Mouse (Mus musculus) limb, embryonic 11.5 days (tissue): ENCODE data around the gene Armc10. TPM values are rescaled to one million over a fixed set of nuclear protein-coding genes. Genes with fewer than 3 reads are reported as not detected.
"Not testable (repeated sequence)": the region's sequence is repeated elsewhere in the genome, so short reads cannot be mapped to it uniquely, and the experiment has no call there.

Experiments used
- ATAC-seq: fragments of 200-750 bp; cut with Nextera tagmentation; 2 replicates; pipeline ENCODE4 v1.8.0; 2017; ENCODE audit warnings: low read depth; ENCODE audit not compliant: insufficient number of reproducible peaks, low FRiP score, low TSS enrichment
- DNase-seq: peaks from one replicate; pipeline ENCODE4 v3.0.0-alpha.2; 2015; ENCODE audit warnings: low spot score
- H3K27ac ChIP-seq: fragments of 300-500 bp; sonication (generic); replicated peaks from 2 replicates; pipeline ENCODE4 v1.5.1; 2014; ENCODE audit warnings: low read depth, mild to moderate bottlenecking, low read length
- H3K27me3 ChIP-seq: fragments of 300-500 bp; sonication (generic); 2 replicates; pipeline ENCODE4 v1.6.1; 2014; ENCODE audit warnings: mild to moderate bottlenecking, low read length, mixed read lengths; ENCODE audit not compliant: control insufficient read depth, insufficient read depth
- H3K36me3 ChIP-seq: fragments of 300-500 bp; sonication (generic); 2 replicates; pipeline ENCODE4 v1.6.1; 2014; ENCODE audit warnings: mild to moderate bottlenecking, low read length, moderate library complexity, mixed read lengths; ENCODE audit not compliant: control insufficient read depth, insufficient read depth
- H3K4me1 ChIP-seq: fragments of 300-500 bp; sonication (generic); 2 replicates; pipeline ENCODE4 v1.6.1; 2014; ENCODE audit warnings: low read length, mixed read lengths; ENCODE audit not compliant: control insufficient read depth, insufficient read depth
- H3K4me2 ChIP-seq: fragments of 300-500 bp; sonication (generic); 2 replicates; pipeline ENCODE4 v1.6.1; 2014; ENCODE audit warnings: low read depth, mild to moderate bottlenecking, moderate library complexity; ENCODE audit not compliant: severe bottlenecking
- H3K4me3 ChIP-seq: fragments of 300-500 bp; sonication (generic); 2 replicates; pipeline ENCODE4 v1.5.1; 2014; ENCODE audit warnings: low read depth, low read length
- H3K9ac ChIP-seq: fragments of 300-500 bp; sonication (generic); 2 replicates; pipeline ENCODE4 v1.6.1; 2014; ENCODE audit warnings: mild to moderate bottlenecking, low read length
- H3K9me3 ChIP-seq: fragments of 300-500 bp; sonication (generic); 2 replicates; pipeline ENCODE4 v1.6.1; 2016; ENCODE audit warnings: low read length; ENCODE audit not compliant: control insufficient read depth
- WGBS: fragments of 180-500 bp; shearing (Covaris S2); extraction: QIAGEN DNeasy Blood & Tissue Kit; methylation state at CpG from one replicate; pipeline ENCODE4 v1.1.7; 2014; 5-methylcytosine and 5-hydroxymethylcytosine counted together
- polyA plus RNA-seq: library from polyadenylated mRNA; unstranded; fragments of >200 nt; fragmentation: Nextera tagmentation; extraction: Ambion mirVana; gene quantifications from 2 replicates; pipeline ENCODE4 v1.2.1, GENCODE M21; 2014

Armc10 gene
- polyA plus RNA-seq, 1 experiment from 2014 or later, result 91.9 TPM

DNA sequence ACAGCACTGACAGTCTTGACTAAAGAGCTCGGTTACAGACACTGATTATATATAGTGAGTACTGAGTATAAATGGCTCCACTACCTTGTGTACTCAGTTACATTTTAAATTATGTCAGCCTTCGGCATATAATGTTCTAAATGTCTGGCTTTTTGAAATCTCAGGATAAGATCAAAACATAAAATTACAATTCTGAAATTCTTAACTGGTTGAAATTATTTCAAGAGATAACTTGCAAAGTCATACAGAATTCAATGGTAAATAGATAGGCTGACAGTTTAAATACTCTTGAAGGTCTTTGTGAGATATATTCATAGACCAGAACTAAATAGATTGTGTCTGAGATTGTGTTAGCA, 56.4 kb downstream of the Armc10 start:
- 61% methylated on average over 2 of the region's 2 CpGs for WGBS
- 0 out of 2 replicates have a peak overlapping the region, but pooled peaks have one; percentile 90 for H3K27ac ChIP-seq
- peak overlapping the region; percentile 73 for H3K4me3 ChIP-seq
- H3K9me3 ChIP-seq, result no peaks in the 10 kb centered on the region
- no peaks in the 10 kb centered on the region for H3K4me1 ChIP-seq
- peak overlapping the region; percentile 90 for H3K9ac ChIP-seq
- H3K4me2 ChIP-seq, result peak overlapping the region; percentile 65
- no peak for DNase-seq
- no peaks in the 10 kb centered on the region for H3K36me3 ChIP-seq
- ATAC-seq, result no peak
- no peaks in the 10 kb centered on the region for H3K27me3 ChIP-seq

GRCm38 (mm10) chr5:21702873-21703475, 57.4 kb downstream of the Armc10 start:
- Histone ChIP-seq H3K9ac (no peak overlapping the region), H3K4me3 (no peak overlapping the region), H3K4me1 (no peaks in the 10 kb centered on the region), H3K36me3 (no peaks in the 10 kb centered on the region), H3K9me3 (no peaks in the 10 kb centered on the region), H3K27me3 (no peaks in the 10 kb centered on the region), H3K4me2 (no peak overlapping the region), H3K27ac (no peak overlapping the region)
- DNase-seq (no peak), ATAC-seq (no peak)
- WGBS, result 90% methylated on average over 6 of the region's 6 CpGs

DNA sequence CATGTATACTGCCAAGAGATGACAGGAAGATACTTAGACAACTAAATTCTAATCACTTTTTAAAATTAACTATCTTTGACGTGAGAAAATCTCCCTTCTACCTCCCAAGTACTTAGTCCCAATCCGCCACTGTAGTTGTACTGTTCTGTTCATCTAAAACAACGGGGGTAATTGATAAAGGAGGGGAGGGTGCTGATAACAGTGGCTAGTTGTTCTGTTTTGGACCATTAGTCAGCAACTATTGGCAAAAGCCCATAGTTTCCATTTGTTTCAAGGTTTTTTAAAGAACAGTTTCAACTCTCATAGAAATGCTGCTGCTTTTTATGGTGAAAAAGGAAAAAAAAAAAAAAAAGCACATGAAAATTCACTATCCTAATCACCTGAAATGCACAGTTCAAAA, 58.1 kb downstream of the Armc10 start:
- Histone ChIP-seq H3K27me3 (no peaks in the 10 kb centered on the region), H3K4me2 (no peak overlapping the region), H3K4me1 (no peaks in the 10 kb centered on the region), H3K9me3 (no peaks in the 10 kb centered on the region), H3K27ac (no peak overlapping the region), H3K9ac (no peak overlapping the region), H3K4me3 (no peak overlapping the region), H3K36me3 (no peaks in the 10 kb centered on the region)
- DNase-seq (no peak), ATAC-seq (no peak)
- WGBS, result 88% methylated on average over 3 of the region's 3 CpGs

DNA sequence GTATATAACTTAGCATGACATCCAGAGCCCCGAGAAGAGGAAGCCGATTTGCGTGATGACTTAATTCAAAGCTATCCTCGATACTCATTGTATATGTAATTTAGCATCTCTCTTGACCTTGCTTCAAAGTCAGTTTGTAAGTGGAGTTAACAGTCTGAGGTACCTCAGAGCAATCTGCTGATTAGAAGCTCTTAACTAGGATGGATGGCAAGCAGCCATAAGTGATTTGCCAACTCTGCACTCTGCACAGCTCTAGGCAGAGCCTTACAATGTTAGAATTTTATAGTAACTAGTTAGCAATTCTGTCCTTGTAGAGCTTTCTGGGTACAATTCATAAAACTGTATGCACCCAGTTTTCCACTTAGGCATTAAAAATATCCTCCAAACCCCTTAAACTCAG, 60.9 kb downstream of the Armc10 start:
- Histone ChIP-seq H3K36me3 (no peaks in the 10 kb centered on the region), H3K4me2 (no peak overlapping the region)
- no peak for ATAC-seq

DNA sequence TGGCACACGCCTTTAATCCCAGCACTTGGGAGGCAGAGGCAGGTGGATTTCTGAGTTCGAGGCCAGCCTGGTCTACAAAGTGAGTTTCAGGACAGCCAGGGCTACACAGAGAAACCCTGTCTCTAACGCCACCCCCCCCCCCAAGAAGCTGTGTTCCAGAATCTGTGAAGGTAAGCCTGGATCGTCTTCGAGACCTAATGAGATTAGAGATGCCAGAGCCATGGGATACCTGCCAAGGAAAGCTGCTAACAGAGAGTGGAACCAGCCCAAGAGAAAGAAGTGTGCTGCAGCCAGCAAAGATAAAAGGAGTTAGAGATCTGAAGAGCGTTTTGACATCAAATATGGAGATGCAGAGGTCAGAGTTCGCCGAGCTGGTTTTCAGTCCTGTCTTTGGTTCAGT, 62.4 kb downstream of the Armc10 start:
- not testable (repeated sequence) for H3K9me3 ChIP-seq, H3K4me3 ChIP-seq, H3K4me1 ChIP-seq, H3K9ac ChIP-seq, H3K4me2 ChIP-seq, DNase-seq, H3K27me3 ChIP-seq, H3K27ac ChIP-seq, ATAC-seq, H3K36me3 ChIP-seq
- 90% methylated on average over 8 of the region's 8 CpGs for WGBS

More for the DNA sequence above, 60.9 kb downstream of the Armc10 start:
- WGBS, result 96% methylated on average over 4 of the region's 4 CpGs
- no peak for DNase-seq
- H3K27me3 ChIP-seq, result no peaks in the 10 kb centered on the region
- H3K4me1 ChIP-seq, result no peaks in the 10 kb centered on the region
- no peak overlapping the region for H3K4me3 ChIP-seq
- no peak overlapping the region for H3K27ac ChIP-seq
- H3K9me3 ChIP-seq, result no peaks in the 10 kb centered on the region
- H3K9ac ChIP-seq, result no peak overlapping the region

Other genes with a start within 250 kb of the Armc10 start
- gene Ccdc146, start 221.1 kb upstream of the Armc10 start, polyA plus RNA-seq, result not detected in 2 replicates
- gene Fam185a, start 220.9 kb upstream of the Armc10 start, polyA plus RNA-seq, result 6.0 and 7.6 TPM in 2 replicates
- 32.4 and 34.3 TPM in 2 replicates for gene Lrrc17, start 102.3 kb upstream of the Armc10 start, polyA plus RNA-seq
- gene Fbxl13, start 179 bp upstream of the Armc10 start, polyA plus RNA-seq, result 0.12 TPM in 1 of 2 replicates, not detected in the other
- 4.5 and 5.0 TPM in 2 replicates for gene Napepld, start 55.6 kb downstream of the Armc10 start, polyA plus RNA-seq
- 96.9 and 106 TPM in 2 replicates for gene Pmpcb, start 91.3 kb downstream of the Armc10 start, polyA plus RNA-seq
- gene Dnajc2, start 139.4 kb downstream of the Armc10 start, polyA plus RNA-seq, result 93.4 and 95.6 TPM in 2 replicates
- 230 and 231 TPM in 2 replicates for gene Psmc2, start 139.5 kb downstream of the Armc10 start, polyA plus RNA-seq
- gene Slc26a5, start 219.8 kb downstream of the Armc10 start, polyA plus RNA-seq, result 0.06 and 0.45 TPM in 2 replicates